Mouse (Mus musculus) forelimb bud, embryonic 11.5 days (tissue): ENCODE data around the gene Abracl.
A peak's percentile ranks its signal among the peaks of the same experiment; 100 is the strongest.

ENCODE experiments used
- DNase-seq: peaks from one replicate; pipeline ENCODE4 v3.0.0-alpha.2; 2012; ENCODE audit warnings: low read depth, low spot score

Gene Abracl

GRCm38 (mm10) chr10:18022312-18022711 lies 776 bp downstream of the Abracl start:
- peak; percentile 83 for DNase-seq

GRCm38 (mm10) chr10:18021576-18022311 lies 1.3 kb downstream of the Abracl start:
- no peak for DNase-seq

GRCm38 (mm10) chr10:18020846-18021245 lies 2.2 kb downstream of the Abracl start:
- DNase-seq: no peak

- DNase-seq: no peak
Observed at GRCm38 (mm10) chr10:18020443-18020842, 2.6 kb downstream of the Abracl start.

- no peak for DNase-seq
Observed at GRCm38 (mm10) chr10:18011761-18012160, 11.3 kb downstream of the Abracl start.

GRCm38 (mm10) chr10:18009744-18010143 lies 13.3 kb downstream of the Abracl start:
- DNase-seq: no peak

- DNase-seq: no peak
Observed at GRCm38 (mm10) chr10:18008118-18008517, 15.0 kb downstream of the Abracl start.

- DNase-seq: no peak
Observed at GRCm38 (mm10) chr10:18007243-18007642, 15.8 kb downstream of the Abracl start.

GRCm38 (mm10) chr10:18006756-18007155 lies 16.3 kb downstream of the Abracl start:
- DNase-seq: no peak

- DNase-seq: no peak
Observed at GRCm38 (mm10) chr10:18005136-18005955, 17.7 kb downstream of the Abracl start.

GRCm38 (mm10) chr10:18003966-18004637 lies 19.0 kb downstream of the Abracl start:
- no peak for DNase-seq

- DNase-seq: no peak
Observed at GRCm38 (mm10) chr10:17990576-17990975, 32.5 kb downstream of the Abracl start.

GRCm38 (mm10) chr10:17989136-17989535 lies 34.0 kb downstream of the Abracl start:
- no peak for DNase-seq

- no peak for DNase-seq
Observed at GRCm38 (mm10) chr10:17987823-17988423, 35.2 kb downstream of the Abracl start.

- DNase-seq: no peak
Observed at GRCm38 (mm10) chr10:17983313-17983712, 39.8 kb downstream of the Abracl start.

GRCm38 (mm10) chr10:17966090-17966489 lies 57.0 kb downstream of the Abracl start:
- DNase-seq: no peak
